Mouse (Mus musculus): Measurements from ENCODE around the gene Hdac5.

Gene Hdac5

DNA sequence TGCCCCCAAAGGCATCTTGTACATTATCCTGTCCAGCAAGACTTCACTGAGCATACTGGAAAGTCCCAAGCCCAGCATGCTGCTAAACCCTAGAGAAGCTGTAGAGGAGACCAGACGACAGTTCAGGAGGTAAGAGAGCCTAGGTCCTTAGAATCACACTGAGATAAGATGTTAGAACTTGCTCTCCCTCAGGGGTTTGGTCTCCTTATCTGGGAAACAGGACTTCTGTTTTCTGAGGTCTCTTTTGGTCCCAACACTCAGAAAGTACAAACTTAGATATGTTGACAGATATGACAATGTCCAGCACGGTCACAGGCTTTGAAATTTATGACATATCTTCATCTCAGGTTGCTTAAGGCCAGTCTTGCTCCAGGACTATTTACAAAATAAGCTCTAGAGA, 6.1 kb upstream of the Hdac5 start:
- no peak for DNase-seq (ENCODE audit: low spot score)

DNA sequence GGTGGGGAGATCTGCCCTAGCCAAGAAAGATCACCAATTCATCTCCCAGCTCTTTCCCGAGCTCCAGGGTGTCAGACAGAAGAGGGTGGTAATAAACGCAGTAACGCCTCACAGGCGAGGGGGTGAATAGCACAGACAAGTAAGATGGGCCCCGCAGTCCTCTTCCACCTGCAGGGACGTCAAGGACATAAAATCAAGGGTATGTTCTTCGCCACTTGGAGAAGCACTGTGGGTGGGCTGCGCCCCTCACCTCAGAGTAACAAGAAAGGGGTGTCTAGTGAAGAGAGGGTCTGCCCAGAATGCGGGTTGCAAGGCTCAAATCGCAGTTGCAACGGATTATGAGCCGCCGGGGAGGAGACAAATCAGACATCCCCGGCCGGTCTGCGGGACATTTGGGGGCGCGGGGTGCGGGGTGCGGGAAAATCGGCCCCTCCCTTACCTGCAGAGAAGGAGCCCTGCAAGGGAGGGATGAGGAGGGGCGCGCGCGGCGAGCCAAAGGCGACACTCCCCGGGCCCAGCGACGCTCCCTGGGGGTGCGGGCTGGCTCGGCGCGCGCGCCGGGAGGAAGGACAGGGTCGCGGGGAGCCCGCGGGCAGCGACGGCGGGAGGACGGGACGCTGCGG, 524 bp downstream of the Hdac5 start:
- DNase-seq (ENCODE audit: low spot score): no peak

DNA sequence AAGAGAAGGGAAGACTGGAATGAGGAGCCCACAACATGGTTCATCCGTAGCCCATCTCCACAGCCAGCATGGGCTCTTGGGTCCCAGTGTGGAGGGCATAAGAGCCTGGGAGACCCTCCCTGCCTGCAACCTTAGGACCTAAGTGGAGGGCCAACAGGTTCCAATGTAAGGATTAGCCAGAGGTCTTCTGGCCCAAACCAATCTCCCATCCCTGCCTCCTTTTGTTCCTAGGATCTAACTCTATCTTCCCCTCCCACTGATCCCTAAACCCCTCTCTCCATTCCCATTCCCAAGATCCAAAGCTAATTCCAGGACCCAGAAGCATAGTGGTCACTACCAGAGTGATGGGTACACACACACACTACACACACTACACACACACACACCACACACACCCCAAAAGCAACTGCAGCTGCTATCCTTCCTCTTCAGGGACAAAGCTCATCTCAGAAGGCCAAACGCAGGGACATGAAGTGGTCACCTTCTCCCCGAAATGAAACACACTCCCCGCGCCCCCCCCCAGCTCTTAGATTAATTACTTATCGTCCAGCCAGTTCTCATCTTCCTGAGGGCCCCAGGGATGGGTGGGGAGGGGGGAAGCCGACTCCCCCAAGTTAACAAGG, 1.2 kb downstream of the Hdac5 start:
- DNase-seq (ENCODE audit: low spot score): no peak

DNA sequence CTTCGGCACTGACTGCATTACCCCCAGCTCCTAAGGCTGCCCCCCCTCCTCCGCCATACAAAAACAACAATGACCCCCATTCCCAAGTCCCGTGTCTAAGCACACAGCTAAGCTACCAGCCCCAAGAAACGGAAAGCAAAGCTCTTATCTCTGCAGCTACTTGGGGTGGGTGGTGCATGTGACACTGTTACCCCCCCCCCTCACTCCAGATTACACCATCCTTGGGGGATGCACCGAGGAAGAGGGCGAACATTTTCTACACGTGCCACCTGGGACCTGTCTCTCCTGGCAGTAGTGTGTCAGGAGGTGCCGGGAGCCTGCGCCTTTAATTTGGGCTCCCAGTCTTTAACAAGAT, 1.8 kb downstream of the Hdac5 start:
- DNase-seq (ENCODE audit: low spot score): no peak

DNA sequence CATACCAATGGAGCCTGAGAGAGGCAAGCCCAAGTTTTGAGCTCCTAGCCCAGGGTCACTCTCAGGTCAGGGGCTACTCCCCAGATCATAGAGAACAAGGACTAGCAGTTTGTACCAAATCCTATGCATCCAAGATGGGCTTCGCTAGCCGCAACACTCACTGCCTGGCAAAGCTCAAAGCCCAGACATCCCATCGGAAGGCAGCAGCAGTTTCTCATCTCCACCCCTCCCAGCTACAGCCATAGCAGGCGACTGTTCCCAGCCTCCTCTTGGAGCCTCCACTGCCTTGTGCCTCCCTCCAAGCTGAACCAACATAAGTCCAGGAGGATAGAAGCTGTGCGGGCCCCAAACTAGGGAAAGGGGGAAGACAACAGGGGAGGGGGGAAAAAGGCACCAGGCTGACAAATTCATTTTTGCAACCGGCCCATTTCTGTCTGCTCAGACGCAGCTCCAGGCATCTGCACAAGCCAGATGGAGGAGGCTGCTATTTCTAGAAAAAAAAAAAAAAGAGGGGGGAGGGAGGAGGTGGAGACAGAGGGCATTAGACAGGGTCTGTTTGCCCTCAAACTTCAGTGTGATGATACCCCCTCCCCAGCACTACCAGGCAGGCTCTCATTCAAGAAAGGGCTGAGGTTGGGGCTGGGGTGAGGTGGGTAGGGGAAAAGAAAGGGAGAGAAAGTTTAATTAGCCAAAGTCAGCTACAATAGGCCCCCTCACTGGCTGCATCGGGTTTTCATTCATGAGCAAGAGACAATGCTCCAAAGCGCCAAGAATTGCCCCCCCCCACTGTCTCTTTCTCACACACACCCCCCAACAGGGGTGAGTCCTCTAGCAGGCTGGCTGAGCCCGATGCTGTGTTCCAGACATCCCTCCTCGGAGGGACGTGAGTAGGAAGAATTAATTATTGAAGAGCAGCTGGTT, 2.4 kb downstream of the Hdac5 start:
- DNase-seq (ENCODE audit: low spot score): no peak

DNA sequence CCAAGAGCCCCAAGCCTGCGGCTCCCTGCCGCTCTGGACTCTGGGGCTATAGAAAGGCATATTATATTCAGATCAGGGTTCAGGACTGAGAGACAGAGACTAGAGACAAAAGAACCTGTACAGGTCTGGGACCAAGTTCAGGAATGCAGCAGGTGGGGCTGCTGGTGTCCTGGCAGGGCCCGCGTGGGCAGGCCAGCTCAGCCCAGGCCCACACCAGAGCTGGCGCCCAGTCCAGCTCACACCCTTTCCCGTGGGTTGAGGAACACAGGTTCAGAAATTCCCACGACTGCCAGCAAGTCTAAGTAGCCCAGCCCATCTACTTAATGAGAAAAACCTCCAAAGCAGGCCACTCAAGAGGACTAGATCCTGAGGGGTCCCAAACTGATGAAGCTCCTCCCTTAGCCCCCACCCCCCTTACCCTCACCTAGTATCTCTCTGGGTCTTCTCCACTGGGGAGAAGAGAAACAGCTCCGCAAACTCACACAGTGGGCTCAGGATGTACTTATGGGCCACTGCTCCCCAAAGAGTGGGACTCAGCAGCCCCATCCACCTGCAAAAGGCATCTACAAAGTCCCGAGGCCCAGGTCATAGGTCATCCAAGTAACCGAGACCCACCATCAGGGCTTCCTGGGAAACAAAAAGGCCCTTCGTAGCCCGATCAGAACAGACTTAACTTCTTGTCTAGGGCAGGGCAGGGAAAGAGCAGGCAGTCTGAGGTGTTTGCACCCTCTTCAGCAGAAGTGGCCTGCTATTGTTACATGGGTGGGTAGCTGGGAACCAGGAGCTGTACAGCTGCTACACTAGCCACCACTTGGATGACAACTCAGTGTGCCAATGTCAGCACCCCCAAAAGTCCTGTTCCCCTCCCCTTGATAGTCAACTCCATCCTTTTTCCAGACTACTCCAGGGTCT, 3.6 kb downstream of the Hdac5 start:
- no peak for DNase-seq (ENCODE audit: low spot score)

DNA sequence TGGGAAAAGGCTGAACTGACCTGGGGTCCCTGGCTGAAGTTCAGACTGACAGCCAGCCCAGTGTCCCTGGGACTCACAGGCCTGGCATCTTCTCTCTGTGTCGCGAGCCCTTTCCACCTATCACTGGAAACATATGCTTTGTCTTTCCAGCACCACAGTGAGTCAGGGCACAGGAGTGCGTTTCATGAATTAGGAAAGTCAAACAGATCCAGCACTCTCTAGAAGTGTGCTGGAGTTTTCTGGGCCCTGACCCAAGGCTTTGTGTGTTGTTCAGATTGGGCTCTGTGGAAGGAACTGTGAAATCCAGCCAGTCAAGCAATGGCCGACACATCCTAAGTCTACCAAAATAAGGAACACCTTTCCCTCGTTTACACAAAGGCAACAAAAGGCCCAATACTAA, 4.7 kb downstream of the Hdac5 start:
- DNase-seq (ENCODE audit: low spot score): no peak

DNA sequence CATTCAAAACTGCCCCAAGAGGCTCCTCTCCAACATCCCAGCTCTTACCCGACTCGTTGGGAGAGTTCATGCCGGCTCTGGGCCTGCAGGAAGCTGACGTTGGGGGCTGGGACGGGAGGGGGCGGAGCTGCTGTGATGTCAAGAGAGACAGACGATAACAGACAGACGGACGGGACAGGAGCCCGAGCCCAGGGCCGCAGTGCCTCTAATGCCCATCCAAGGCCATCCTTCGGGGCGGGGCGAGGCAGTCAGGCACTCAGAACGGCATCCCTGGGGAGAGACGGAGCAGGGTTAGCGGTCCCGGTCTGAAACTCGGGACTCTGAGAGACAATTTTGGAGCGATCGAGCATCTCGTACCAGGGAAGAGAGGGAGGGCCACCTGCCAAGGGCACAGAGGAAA, 5.3 kb downstream of the Hdac5 start:
- no peak for DNase-seq (ENCODE audit: low spot score)

DNA sequence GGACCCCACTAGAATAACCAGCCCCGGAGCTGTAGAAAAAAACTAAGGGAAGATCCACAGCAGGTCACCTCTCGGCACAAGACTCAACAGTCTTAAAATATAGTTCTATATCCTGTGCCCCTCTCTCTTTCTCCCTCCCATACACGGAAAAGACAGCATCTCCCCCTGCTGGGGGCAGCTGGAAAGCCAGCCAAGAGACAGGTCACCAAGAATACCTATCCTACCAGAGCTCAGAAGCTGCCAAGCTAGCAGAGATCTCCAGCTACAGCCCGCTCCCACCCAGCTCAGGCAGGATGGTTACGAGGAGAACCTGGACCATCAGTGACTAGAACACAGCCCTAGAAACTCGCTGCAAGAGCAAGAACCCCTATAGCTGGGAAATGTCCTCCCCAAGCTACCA, 6.8 kb downstream of the Hdac5 start:
- no peak for DNase-seq (ENCODE audit: low spot score)

DNA sequence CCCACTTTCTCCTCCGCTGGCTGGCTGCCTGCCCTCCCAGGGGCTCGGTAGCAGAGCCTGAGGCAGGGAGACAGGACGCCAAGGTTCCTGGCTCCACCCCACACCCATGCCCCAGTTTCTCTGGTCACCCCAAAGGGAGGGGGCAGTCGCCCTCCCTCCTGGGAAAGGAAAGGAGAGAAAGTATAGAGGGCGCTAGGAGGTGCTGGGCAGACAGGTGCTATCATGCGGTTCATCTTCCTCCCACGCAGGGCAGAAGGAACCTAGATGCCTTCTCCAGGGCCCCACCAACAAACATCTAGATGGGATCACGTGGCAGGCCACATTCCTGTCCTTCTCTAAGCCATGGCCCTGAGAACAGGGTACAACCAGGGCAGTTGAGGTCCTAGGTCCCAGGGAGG, 8.0 kb downstream of the Hdac5 start:
- peak; percentile 9 for DNase-seq (ENCODE audit: low spot score)

DNA sequence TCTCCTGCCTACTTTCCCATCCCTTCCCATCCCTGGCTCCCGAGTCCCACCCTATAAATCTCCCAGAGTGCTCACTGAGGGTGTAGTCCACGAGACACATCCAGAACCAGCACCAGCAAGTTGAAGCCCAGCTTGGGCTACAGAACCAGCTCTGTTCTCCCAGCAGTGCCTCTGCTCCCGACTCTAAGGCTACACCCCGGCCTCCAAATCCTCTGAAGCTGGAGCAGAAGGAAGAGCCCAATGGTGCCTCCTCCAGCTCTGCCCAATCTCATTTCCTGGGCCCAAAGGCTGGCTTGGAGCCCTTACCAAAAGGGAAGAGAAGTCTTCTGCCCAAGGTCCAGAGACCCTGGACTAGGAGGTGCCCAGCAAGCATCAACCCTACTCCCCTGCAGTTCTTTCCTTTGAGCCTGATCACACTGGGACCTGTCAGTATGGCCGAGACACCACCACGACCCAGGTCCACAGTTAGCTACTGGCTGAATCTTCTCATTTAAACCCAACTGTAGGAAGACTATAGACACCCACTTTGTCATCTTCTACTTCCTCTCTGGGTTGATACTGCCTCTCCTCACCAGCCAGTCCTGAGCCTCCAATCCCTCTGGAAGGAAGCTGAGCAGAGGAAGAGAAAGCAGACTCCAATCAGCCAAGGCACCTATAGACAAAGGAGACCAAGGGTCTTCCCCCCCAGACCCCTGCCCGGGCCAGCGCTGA, 8.6 kb downstream of the Hdac5 start:
- no peak for DNase-seq (ENCODE audit: low spot score)

DNA sequence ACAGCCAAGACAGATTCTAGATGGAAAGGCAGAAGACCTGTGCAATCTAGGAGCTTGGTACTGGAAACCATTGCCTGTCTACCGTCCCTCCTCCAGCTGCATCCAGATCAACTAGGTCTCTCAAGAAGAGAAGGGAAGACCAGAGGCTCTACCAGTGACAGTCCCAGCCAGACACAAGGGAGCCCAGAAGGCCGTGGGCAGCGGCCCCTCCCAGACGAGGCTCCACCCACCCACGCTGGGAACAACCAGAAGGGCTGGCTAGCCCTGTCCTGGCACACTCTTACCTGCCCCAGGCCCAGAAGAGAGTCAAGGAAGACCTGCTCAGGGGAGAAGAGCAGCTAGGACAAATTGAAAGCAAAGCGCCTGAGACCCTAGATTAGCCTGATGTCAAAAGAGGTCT, 9.5 kb downstream of the Hdac5 start:
- DNase-seq (ENCODE audit: low spot score): peak; percentile 8

DNA sequence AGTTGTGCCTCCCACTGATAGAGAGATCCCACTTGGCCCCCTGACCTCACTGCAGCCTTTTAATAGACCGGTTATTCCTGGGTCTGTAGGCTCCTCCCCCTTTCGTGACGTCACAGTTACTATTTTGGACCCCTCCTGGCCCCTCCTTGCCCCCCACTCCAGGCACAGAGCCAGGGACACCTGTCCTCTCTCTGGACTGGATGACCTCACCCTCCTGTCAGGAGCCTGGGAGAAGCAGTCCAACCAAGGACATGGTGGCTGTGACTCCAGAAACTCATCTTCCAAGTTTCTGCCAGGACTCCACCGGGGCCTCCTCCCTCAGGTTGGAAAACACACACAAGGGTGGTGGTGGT, 10.0 kb downstream of the Hdac5 start:
- peak; percentile 9 for DNase-seq (ENCODE audit: low spot score)

DNA sequence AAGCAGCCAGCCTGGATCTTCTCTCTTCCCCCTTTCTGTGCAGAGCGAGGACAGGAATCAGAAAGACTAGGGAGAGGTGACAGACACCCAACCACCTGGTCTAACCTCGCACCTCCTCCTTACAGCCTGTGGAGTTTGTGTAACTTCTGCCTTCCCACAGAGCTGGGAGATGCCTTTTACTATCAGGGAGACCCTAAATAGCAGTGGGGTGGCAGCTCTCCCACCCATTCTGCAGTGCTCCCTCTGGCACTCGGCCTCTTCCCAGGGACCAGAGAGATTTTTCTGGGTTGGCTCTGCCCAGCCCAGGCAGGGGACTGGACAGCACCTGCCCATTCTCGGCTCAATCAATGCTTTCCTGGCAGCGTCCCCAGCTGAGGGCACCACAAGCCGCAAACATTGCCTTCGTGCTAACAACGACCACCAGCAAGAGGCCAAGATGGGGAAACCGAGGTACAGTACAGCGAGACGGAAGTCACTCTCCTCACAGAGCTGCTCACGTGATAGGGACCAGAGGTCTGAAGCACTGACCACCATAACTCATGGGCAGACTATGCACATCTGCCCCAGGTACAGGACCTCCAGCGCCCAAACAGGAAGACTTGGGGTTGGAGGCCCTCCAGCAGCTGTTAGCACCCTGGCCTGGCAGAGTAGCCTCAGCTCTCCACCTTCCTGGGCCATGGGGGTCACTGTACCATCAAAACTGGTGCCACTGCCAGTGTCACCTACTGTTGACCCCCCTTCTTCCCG, 10.5 kb downstream of the Hdac5 start:
- DNase-seq (ENCODE audit: low spot score): no peak

DNA sequence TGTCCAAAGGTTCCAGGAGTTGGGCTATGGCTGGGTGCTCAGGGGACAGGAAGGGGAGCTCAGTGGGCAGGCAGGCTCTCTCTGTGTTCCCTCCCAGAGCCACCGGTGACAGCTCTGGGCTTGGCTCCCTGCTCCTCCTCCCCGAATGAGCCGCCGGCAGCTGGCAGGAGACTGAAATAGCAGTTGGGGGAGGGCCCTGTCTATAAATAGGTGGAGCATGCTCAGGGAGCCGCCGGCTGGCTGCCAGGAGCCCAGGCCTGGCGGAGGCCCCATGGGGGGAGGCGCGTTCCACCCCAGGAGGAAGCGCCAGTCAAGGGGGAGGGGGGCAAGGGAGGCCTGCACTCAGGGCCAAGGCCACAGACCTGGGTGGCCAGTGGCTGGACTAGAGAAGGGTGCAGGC, 11.2 kb downstream of the Hdac5 start:
- peak; percentile 79 for DNase-seq (ENCODE audit: low spot score)

DNA sequence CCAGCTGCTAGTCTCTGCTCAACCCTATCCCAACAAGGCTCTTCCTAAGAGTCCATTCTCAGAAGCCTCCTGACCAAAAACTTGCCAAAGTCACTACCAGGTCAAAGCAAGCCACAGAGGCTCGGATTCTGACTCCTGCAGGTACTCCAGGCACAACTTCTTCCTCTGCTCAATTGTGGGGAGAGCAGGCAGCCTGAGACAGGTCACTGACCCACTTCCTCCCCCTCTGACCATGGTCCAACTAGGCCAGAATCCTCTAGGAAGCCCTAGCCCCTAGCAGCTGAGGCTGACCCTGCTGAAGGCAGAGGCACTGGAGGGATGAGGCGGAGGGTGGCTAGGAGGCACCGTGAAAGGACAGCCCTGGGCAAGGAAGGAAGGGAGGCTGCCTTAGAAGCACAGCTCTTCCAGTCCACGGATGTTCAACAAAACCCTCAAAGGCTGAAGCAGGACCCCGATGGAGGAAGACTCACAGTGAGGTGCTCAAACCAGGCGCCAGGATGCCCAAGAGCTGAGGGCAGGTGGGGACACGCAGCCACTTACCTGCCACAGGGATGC, 12.0 kb downstream of the Hdac5 start:
- DNase-seq (ENCODE audit: low spot score): no peak

DNA sequence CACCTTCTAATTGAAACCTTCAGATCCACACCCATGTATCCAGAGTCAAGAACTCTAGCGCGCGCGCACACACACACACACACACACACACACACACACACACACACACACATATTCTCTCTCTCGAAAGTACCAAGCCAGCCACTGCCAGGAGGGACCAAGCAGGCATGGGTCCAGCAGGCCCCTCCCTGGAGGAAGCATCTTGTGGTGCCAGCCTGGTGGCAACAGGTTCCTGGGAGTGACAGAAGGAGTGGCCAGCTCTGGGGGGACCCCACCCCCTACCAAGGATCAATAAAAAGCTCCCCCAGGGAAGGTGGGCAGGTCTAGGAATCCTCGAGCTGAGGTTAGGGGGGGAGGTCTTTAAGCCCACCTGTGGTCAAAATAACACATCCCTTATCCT, 12.6 kb downstream of the Hdac5 start:
- DNase-seq (ENCODE audit: low spot score): no peak

DNA sequence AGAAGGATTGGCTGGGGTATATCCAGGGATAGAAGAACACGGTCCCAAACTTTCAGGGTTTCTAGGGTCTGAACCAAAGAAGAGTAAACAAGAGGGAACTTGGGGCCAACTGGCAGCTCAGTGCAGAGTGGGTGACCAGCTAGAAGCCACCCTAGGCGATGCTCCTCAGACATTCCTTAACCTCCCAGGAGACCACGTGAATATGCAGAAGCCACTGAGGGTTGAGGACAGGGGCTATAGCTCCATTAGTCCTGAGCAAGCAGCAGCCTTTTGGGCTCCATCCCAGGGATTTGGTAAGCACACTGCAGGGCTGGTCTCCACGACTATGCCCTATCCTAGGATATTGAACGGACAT, 13.1 kb downstream of the Hdac5 start:
- DNase-seq (ENCODE audit: low spot score): no peak

DNA sequence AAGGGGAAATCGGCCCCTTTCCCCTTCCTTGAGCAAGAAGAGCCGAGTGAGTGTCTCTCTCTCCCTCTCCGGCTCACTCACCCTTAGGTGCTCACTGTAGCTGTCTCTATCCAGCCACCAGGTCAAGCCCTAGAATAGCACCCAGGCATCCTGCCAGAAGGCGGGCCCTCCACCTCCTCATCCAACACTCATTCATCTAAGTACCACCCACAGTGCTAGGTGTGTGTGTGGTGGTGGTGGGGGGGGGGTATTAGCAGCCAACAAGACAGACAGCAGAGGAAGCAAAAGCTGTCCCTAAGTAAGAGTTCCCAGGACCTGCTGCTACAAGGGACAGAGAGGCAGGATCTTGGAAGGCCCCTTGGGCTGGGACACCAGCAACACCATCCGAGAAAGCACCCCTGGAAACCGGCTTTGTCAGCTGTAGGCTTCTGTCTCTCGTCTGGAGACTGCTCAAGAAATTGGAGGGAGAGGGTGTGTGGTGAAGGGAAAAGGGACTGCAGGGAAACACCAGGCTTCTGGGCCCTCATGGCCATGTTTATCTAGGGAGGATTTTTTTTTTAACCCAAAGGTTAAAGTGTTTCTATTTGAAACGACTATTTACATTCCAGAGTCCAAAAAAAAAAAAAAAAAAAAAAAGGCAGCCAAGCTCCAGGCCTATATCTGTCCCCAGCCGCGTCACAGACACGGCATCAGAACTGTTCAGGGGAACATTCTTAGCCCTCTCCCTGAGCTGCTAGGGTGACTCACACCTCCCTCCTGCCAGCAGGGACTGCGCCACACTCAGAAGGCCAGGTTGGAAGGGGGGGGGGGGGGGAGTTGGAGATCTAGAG, 13.7 kb downstream of the Hdac5 start:
- DNase-seq (ENCODE audit: low spot score): no peak

DNA sequence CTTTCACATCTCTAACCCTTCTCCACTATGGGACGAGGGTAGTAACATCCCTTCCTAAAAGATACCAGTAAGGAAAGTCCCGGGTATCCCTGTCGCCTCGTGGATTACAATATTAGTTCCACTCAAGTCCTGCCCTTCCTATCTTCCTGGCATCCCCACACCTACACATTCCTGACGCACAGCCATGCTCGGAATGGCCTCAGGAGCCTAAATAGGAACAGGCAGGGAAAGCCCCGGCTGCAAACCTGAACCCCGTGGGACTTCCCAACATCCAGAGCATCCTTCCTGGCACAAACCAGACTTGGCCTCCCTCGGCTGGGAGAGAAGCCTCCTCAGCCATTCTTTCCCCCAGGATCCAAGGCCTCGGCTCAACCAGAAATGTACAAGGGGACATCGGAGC, 14.5 kb downstream of the Hdac5 start:
- DNase-seq (ENCODE audit: low spot score): no peak
